Mouse (Mus musculus): ENCODE measurements around the gene Pon1. TPM values are rescaled to one million over a fixed set of nuclear protein-coding genes. Genes with fewer than 3 reads are reported as not detected.

Gene Pon1
- polyA plus RNA-seq, 1 experiment from 2014 or later: not detected

GRCm38 (mm10) chr6:5174179-5174812 is 19.4 kb downstream of the Pon1 start:
- H3K4me2 ChIP-seq (ENCODE audit: low read depth, low read length): no peak overlapping the region
- no peaks in the 10 kb centered on the region for H3K27me3 ChIP-seq (ENCODE audit: control insufficient read depth, insufficient read depth, low read length)
- no peak overlapping the region for H3K9ac ChIP-seq (replicated peaks; ENCODE audit: low read length)
- H3K9me3 ChIP-seq (replicated peaks; ENCODE audit: control insufficient read depth, low read length): no peaks in the 10 kb centered on the region
- H3K27ac ChIP-seq (replicated peaks; ENCODE audit: low read depth, low read length): no peak overlapping the region
- no peak for ATAC-seq (replicated peaks; ENCODE audit: insufficient number of reproducible peaks, low FRiP score, low TSS enrichment, low read depth)
- WGBS: 78% methylated on average over 10 of the region's 10 CpGs
- no peak overlapping the region for H3K4me3 ChIP-seq (ENCODE audit: low read depth, low read length)
- DNase-seq (ENCODE audit: low spot score): no peak
- no peaks in the 10 kb centered on the region; the same call in 1 of the 2 replicates for H3K4me1 ChIP-seq (ENCODE audit: control insufficient read depth, insufficient read depth, low read length)
- H3K36me3 ChIP-seq (replicated peaks; ENCODE audit: control insufficient read depth, insufficient read depth, low read depth, low read length): no peaks in the 10 kb centered on the region

- no peak for DNase-seq (ENCODE audit: low spot score)
- Histone ChIP-seq H3K4me1 (ENCODE audit: control insufficient read depth, insufficient read depth, low read length) (no peaks in the 10 kb centered on the region), H3K4me2 (ENCODE audit: low read depth, low read length) (no peak overlapping the region), H3K36me3 (replicated peaks; ENCODE audit: control insufficient read depth, insufficient read depth, low read depth, low read length) (no peaks in the 10 kb centered on the region), H3K9ac (replicated peaks; ENCODE audit: low read length) (no peak overlapping the region), H3K27me3 (ENCODE audit: control insufficient read depth, insufficient read depth, low read length) (no peaks in the 10 kb centered on the region), H3K9me3 (replicated peaks; ENCODE audit: control insufficient read depth, low read length) (no peaks in the 10 kb centered on the region), H3K27ac (replicated peaks; ENCODE audit: low read depth, low read length) (no peak overlapping the region), H3K4me3 (ENCODE audit: low read depth, low read length) (no peak overlapping the region)
- ATAC-seq (replicated peaks; ENCODE audit: insufficient number of reproducible peaks, low FRiP score, low TSS enrichment, low read depth): no peak
- 72% methylated on average over 9 of the region's 9 CpGs for WGBS
Measured at GRCm38 (mm10) chr6:5172571-5172970, 21.2 kb downstream of the Pon1 start.

- DNase-seq (ENCODE audit: low spot score): no peak
- H3K4me3 ChIP-seq (ENCODE audit: low read depth, low read length): no peak overlapping the region
- no peaks in the 10 kb centered on the region for H3K4me1 ChIP-seq (ENCODE audit: control insufficient read depth, insufficient read depth, low read length)
- H3K9me3 ChIP-seq (replicated peaks; ENCODE audit: control insufficient read depth, low read length): no peaks in the 10 kb centered on the region
- no peak overlapping the region for H3K9ac ChIP-seq (replicated peaks; ENCODE audit: low read length)
- no peaks in the 10 kb centered on the region for H3K27me3 ChIP-seq (ENCODE audit: control insufficient read depth, insufficient read depth, low read length)
- no peak overlapping the region for H3K27ac ChIP-seq (replicated peaks; ENCODE audit: low read depth, low read length)
- no peaks in the 10 kb centered on the region for H3K36me3 ChIP-seq (replicated peaks; ENCODE audit: control insufficient read depth, insufficient read depth, low read depth, low read length)
- no peak overlapping the region for H3K4me2 ChIP-seq (ENCODE audit: low read depth, low read length)
- ATAC-seq (replicated peaks; ENCODE audit: insufficient number of reproducible peaks, low FRiP score, low TSS enrichment, low read depth): no peak
- WGBS: 81% methylated on average over 4 of the region's 4 CpGs
Measured at GRCm38 (mm10) chr6:5171418-5171817, 22.3 kb downstream of the Pon1 start.

GRCm38 (mm10) chr6:5168158-5168557 is 25.6 kb downstream of the Pon1 start:
- DNase-seq (ENCODE audit: low spot score) (no peak), ATAC-seq (replicated peaks; ENCODE audit: insufficient number of reproducible peaks, low FRiP score, low TSS enrichment, low read depth) (no peak)
- Histone ChIP-seq H3K36me3 (replicated peaks; ENCODE audit: control insufficient read depth, insufficient read depth, low read depth, low read length) (no peaks in the 10 kb centered on the region), H3K9me3 (replicated peaks; ENCODE audit: control insufficient read depth, low read length) (no peaks in the 10 kb centered on the region), H3K27ac (replicated peaks; ENCODE audit: low read depth, low read length) (no peak overlapping the region), H3K4me1 (ENCODE audit: control insufficient read depth, insufficient read depth, low read length) (no peaks in the 10 kb centered on the region), H3K4me2 (ENCODE audit: low read depth, low read length) (no peak overlapping the region), H3K4me3 (ENCODE audit: low read depth, low read length) (no peak overlapping the region), H3K9ac (replicated peaks; ENCODE audit: low read length) (no peak overlapping the region), H3K27me3 (ENCODE audit: control insufficient read depth, insufficient read depth, low read length) (no peaks in the 10 kb centered on the region)
- 86% methylated on average over 9 of the region's 9 CpGs for WGBS

GRCm38 (mm10) chr6:5167051-5167677 is 26.6 kb downstream of the Pon1 start:
- no peaks in the 10 kb centered on the region for H3K9me3 ChIP-seq (replicated peaks; ENCODE audit: control insufficient read depth, low read length)
- H3K27me3 ChIP-seq (ENCODE audit: control insufficient read depth, insufficient read depth, low read length): no peaks in the 10 kb centered on the region
- H3K4me1 ChIP-seq (ENCODE audit: control insufficient read depth, insufficient read depth, low read length): no peaks in the 10 kb centered on the region
- H3K27ac ChIP-seq (replicated peaks; ENCODE audit: low read depth, low read length): no peak overlapping the region
- H3K36me3 ChIP-seq (replicated peaks; ENCODE audit: control insufficient read depth, insufficient read depth, low read depth, low read length): no peaks in the 10 kb centered on the region
- no peak for DNase-seq (ENCODE audit: low spot score)
- no peak for ATAC-seq (replicated peaks; ENCODE audit: insufficient number of reproducible peaks, low FRiP score, low TSS enrichment, low read depth)
- 47% methylated on average over 14 of the region's 14 CpGs for WGBS
- no peak overlapping the region for H3K4me3 ChIP-seq (ENCODE audit: low read depth, low read length)
- no peak overlapping the region for H3K9ac ChIP-seq (replicated peaks; ENCODE audit: low read length)
- H3K4me2 ChIP-seq (ENCODE audit: low read depth, low read length): no peak overlapping the region

GRCm38 (mm10) chr6:5164855-5165254 is 28.9 kb downstream of the Pon1 start:
- Histone ChIP-seq H3K27ac (replicated peaks; ENCODE audit: low read depth, low read length) (no peak overlapping the region), H3K27me3 (ENCODE audit: control insufficient read depth, insufficient read depth, low read length) (no peaks in the 10 kb centered on the region), H3K9me3 (replicated peaks; ENCODE audit: control insufficient read depth, low read length) (no peaks in the 10 kb centered on the region)

GRCm38 (mm10) chr6:5163507-5164144 is 30.1 kb downstream of the Pon1 start:
- Histone ChIP-seq H3K4me1 (ENCODE audit: control insufficient read depth, insufficient read depth, low read length) (no peaks in the 10 kb centered on the region), H3K4me2 (ENCODE audit: low read depth, low read length) (no peak overlapping the region), H3K4me3 (ENCODE audit: low read depth, low read length) (no peak overlapping the region), H3K9ac (replicated peaks; ENCODE audit: low read length) (no peak overlapping the region), H3K27ac (replicated peaks; ENCODE audit: low read depth, low read length) (no peak overlapping the region), H3K36me3 (replicated peaks; ENCODE audit: control insufficient read depth, insufficient read depth, low read depth, low read length) (no peaks in the 10 kb centered on the region), H3K27me3 (ENCODE audit: control insufficient read depth, insufficient read depth, low read length) (no peaks in the 10 kb centered on the region), H3K9me3 (replicated peaks; ENCODE audit: control insufficient read depth, low read length) (no peaks in the 10 kb centered on the region)
- 94% methylated on average over 14 of the region's 14 CpGs for WGBS
- DNase-seq (ENCODE audit: low spot score): no peak
- no peak for ATAC-seq (replicated peaks; ENCODE audit: insufficient number of reproducible peaks, low FRiP score, low TSS enrichment, low read depth)

More at GRCm38 (mm10) chr6:5164855-5165254, 28.9 kb downstream of the Pon1 start:
- Histone ChIP-seq H3K36me3 (replicated peaks; ENCODE audit: control insufficient read depth, insufficient read depth, low read depth, low read length) (no peaks in the 10 kb centered on the region), H3K9ac (replicated peaks; ENCODE audit: low read length) (no peak overlapping the region), H3K4me2 (ENCODE audit: low read depth, low read length) (no peak overlapping the region), H3K4me3 (ENCODE audit: low read depth, low read length) (no peak overlapping the region), H3K4me1 (ENCODE audit: control insufficient read depth, insufficient read depth, low read length) (no peaks in the 10 kb centered on the region)
- no peak for ATAC-seq (replicated peaks; ENCODE audit: insufficient number of reproducible peaks, low FRiP score, low TSS enrichment, low read depth)
- no peak for DNase-seq (ENCODE audit: low spot score)
- 69% methylated on average over 9 of the region's 9 CpGs for WGBS

- Histone ChIP-seq H3K9me3 (replicated peaks; ENCODE audit: control insufficient read depth, low read length) (no peaks in the 10 kb centered on the region), H3K27me3 (ENCODE audit: control insufficient read depth, insufficient read depth, low read length) (no peaks in the 10 kb centered on the region), H3K36me3 (replicated peaks; ENCODE audit: control insufficient read depth, insufficient read depth, low read depth, low read length) (no peaks in the 10 kb centered on the region), H3K27ac (replicated peaks; ENCODE audit: low read depth, low read length) (no peak overlapping the region), H3K9ac (replicated peaks; ENCODE audit: low read length) (no peak overlapping the region), H3K4me2 (ENCODE audit: low read depth, low read length) (no peak overlapping the region), H3K4me1 (ENCODE audit: control insufficient read depth, insufficient read depth, low read length) (no peaks in the 10 kb centered on the region), H3K4me3 (ENCODE audit: low read depth, low read length) (no peak overlapping the region)
- ATAC-seq (replicated peaks; ENCODE audit: insufficient number of reproducible peaks, low FRiP score, low TSS enrichment, low read depth): no peak
- WGBS: 86% methylated on average over 6 of the region's 6 CpGs
- DNase-seq (ENCODE audit: low spot score): no peak
Measured at GRCm38 (mm10) chr6:5162052-5162451, 31.7 kb downstream of the Pon1 start.
